Mouse (Mus musculus): ENCODE measurements at regions not wholly inside any gene's neighbourhood (a gene's known extent, or its start where the extent isn't known, plus 50 kb on each side); places are given as distances from the start of the nearest gene placed in this dataset.

DNA sequence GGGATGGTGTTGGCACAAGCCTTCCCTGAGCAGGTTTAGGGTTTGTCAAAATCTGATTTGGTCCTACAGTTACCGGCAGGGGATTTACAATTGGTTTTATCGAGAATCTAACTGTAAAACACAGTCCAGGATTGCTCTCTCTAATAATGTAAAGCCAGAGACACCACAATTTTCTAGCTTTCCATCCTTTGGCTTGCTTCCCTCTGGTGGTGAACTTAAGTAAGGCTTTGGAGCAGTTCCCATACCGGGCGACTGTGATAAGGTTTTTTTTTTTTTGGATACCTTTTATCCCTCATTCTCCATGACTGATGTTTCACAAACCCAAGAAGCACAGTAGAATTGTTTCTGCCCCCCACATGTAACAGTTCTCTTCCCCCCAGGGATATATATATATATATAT is 195.3 kb downstream of the Tex13c3 start:
- TF ChIP-seq EP300 (IDR thresholded peaks at IDR 0.05; ENCODE audit: low read length) (no peak), NELFE (IDR thresholded peaks at IDR 0.05; ENCODE audit: low read depth, low read length) (no peak), POLR2A (IDR thresholded peaks at IDR 0.05; ENCODE audit: low read depth, low read length) (no peak), CHD2 (IDR thresholded peaks at IDR 0.05; ENCODE audit: low read length) (no peak), SIN3A (IDR thresholded peaks at IDR 0.05; ENCODE audit: low read length) (no peak), CTCF (conservative IDR thresholded peaks at IDR 0.05 in 1 of 2, IDR thresholded peaks at IDR 0.05 in 1 of 2; ENCODE audit: low read depth in 2 of 2, low read length in 2 of 2) (peak in 1 of 2 experiments; percentile 26; a peak in 1 of 4 replicates), TCF12 (IDR thresholded peaks at IDR 0.05; ENCODE audit: low read depth, low read length) (no peak), JUND (conservative IDR thresholded peaks at IDR 0.05; ENCODE audit: low read depth, low read length) (no peak), USF1 (IDR thresholded peaks at IDR 0.05; ENCODE audit: low read depth, low read length) (no peak), CHD1 (IDR thresholded peaks at IDR 0.05; ENCODE audit: low read depth, low read length) (no peak), IRF4 (IDR thresholded peaks at IDR 0.05; ENCODE audit: low read depth, low read length) (no peak), GABPA (IDR thresholded peaks at IDR 0.05; ENCODE audit: insufficient replicate concordance, low read depth, low read length) (no peak)
